Comparison of ENCODE assay signal across 22 mouse cellular contexts in the genomic region with DNA sequence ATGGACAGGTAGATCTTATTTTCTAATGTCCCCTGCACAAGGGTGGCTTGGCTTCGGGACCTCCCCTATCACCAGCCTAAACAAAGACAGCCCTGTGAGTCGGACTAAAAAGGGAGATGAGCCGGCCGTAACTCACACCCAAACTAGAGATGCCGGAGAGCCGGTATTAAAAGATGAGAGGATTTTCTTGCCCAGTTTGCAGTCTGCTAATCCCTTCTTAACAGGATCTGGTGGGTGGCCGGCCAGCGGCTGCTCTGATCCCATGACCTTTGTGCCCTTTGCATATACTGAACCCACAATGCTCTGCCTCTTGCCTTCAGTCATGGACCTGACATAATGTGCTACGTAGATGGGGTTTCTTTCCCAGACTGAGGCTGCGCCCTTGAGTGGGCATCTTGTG. TPM values are rescaled to one million over a fixed set of nuclear protein-coding genes. Genes with fewer than 3 reads are reported as not detected.
"Had no signal": no experiment of that assay in that cellular context is flagged by ENCODE, and none has a peak within 500 bp of the region (broad histone marks: within the 10 kb centered on the region; RNA-seq: fewer than 3 reads in every experiment).

A gene (minus strand): TSS at position 134 of the 400 bp plus-strand sequence.

- DNase-seq: kidney, adult 8-10 months; kidney, postnatal 10 days; kidney, postnatal 36 days; left cerebral cortex, postnatal 4 days; liver, postnatal 0 days; lung, embryonic 14.5 days; midbrain, embryonic 14.5 days; right cerebral cortex, adult 18-20 months; right cerebral cortex, postnatal 14 days; right cerebral cortex, postnatal 4 days; thymus, adult 18-20 months; thymus, postnatal 14 days; thymus, postnatal 4 days had no signal

- ATAC-seq: intestine, postnatal 0 days; liver, postnatal 0 days; lung, postnatal 0 days had no signal

- H3K27ac ChIP-seq: kidney, embryonic 15.5 days; limb, embryonic 12.5 days; limb, embryonic 15.5 days; liver, embryonic 14.5 days; macrophage; stomach, postnatal 0 days had no signal

- H3K4me3 ChIP-seq: kidney, embryonic 15.5 days; limb, embryonic 12.5 days; limb, embryonic 15.5 days had no signal

- H3K36me3 ChIP-seq: kidney, embryonic 15.5 days; limb, embryonic 12.5 days; limb, embryonic 15.5 days had no signal

RNA-seq across cellular contexts. Expression of the gene that starts here (rescaled TPM):
- total RNA-seq: midbrain, postnatal 0 days had no signal
